Mouse (Mus musculus) CH12.LX (cell line): ENCODE data around the gene Prrc2b.

Source experiments
- CTCF ChIP-seq, 2 experiments: IDR thresholded peaks in 1 of 2; conservative IDR thresholded peaks in 1 of 2; 2 replicates each; pipeline ENCODE4 v1.5.1; 2011 to 2012; ENCODE audit warnings: low read depth in 2 of 2, low read length in 2 of 2, improper control_type of control experiment in 1 of 2, inconsistent platforms in 1 of 2, mild to moderate bottlenecking in 1 of 2, moderate library complexity in 1 of 2
- MAZ ChIP-seq: IDR thresholded peaks from 2 replicates; pipeline ENCODE4 v1.6.1; 2012; ENCODE audit warnings: low read depth, mild to moderate bottlenecking, inconsistent platforms, low read length, improper control_type of control experiment, moderate library complexity
- POLR2A ChIP-seq: IDR thresholded peaks from 2 replicates; pipeline ENCODE4 v1.6.1; 2011; ENCODE audit warnings: low read depth, mild to moderate bottlenecking, improper control_type of control experiment, low read length
- RAD21 ChIP-seq: IDR thresholded peaks from 2 replicates; pipeline ENCODE4 v1.6.1; 2011; ENCODE audit warnings: low read depth, mild to moderate bottlenecking, low read length, improper control_type of control experiment, moderate library complexity
- RCOR1 ChIP-seq: conservative IDR thresholded peaks from 2 replicates; pipeline ENCODE4 v1.6.1; 2012; ENCODE audit warnings: low read depth, mild to moderate bottlenecking, inconsistent platforms, low read length, improper control_type of control experiment
- TBP ChIP-seq: conservative IDR thresholded peaks from 2 replicates; pipeline ENCODE4 v1.6.1; 2011; ENCODE audit warnings: low read depth, low read length, improper control_type of control experiment

DNA sequence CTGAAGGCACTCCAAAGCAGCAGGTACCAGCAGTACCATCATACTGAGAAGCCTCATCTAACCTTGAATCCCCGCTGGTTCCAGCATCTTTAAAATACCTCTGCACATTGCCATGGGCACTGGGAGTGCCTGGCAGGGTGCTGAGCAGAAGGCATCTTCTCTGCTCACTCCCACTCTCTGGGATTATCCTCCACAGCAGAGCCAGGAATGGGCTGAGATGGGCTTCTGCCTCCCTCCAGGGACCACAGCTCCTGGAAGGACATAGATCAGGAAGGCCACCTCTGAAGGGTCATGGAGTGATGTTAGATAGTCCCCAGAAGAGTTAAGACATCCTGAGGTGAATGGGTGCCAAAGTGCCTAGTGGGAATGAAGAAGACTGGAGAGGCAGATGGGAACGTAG lies 38.3 kb upstream of the Prrc2b start:
- TF ChIP-seq POLR2A (no peak), CTCF (conservative IDR thresholded peaks at IDR 0.05 in 1 of 2, IDR thresholded peaks at IDR 0.05 in 1 of 2; ENCODE audit: low read depth in 2 of 2, low read length in 2 of 2) (no peak), RAD21 (no peak), TBP (no peak), MAZ (no peak), RCOR1 (no peak)
